In the genomic region with DNA sequence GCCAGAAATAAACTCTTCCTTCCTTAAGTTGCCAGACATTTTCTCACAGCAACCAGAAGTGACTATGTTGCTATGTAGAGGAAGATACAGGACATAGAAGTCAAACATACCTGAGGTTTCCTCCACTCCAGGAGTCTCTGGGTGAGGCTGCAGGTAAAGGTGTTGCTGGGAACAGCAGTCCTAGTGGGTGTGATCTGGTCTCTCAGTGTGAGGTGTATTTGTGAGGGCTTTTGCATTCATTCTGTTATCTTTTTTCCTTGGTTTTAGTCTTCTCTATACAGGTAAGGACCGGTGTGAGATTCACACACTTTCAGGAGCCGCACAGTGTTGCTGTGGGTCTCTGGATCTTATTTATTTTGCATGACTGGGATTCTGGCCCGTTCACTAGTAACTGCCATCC, we compare ENCODE assay signal across 17 mouse cellular contexts.
"Had no signal": no experiment of that assay in that cellular context is flagged by ENCODE, and none has a peak within 500 bp of the region (broad histone marks: within the 10 kb centered on the region; RNA-seq: fewer than 3 reads in every experiment).

No protein-coding gene starts in this region.

- DNase-seq: kidney, adult 2 months; kidney, postnatal 14 days; layer of hippocampus, adult 9-11 months; liver, postnatal 0 days; lung, embryonic 14.5 days; retina, postnatal 1 day; thymus, postnatal 25 days had no signal

- ATAC-seq: inflammation-experienced regulatory T-cells, adult 6 months; intestine, embryonic 16.5 days; liver, postnatal 0 days; lung, postnatal 0 days had no signal

- H3K9me3 ChIP-seq: limb, embryonic 15.5 days; neural tube, embryonic 13.5 days had no signal

- H3K27me3 ChIP-seq: limb, embryonic 12.5 days; limb, embryonic 15.5 days; neural tube, embryonic 13.5 days had no signal

- H3K4me3 ChIP-seq: layer of hippocampus, adult 2 months; limb, embryonic 12.5 days; limb, embryonic 15.5 days; neural tube, embryonic 13.5 days had no signal

- H3K4me1 ChIP-seq: limb, embryonic 12.5 days; limb, embryonic 15.5 days; neural tube, embryonic 13.5 days had no signal

- H3K27ac ChIP-seq: layer of hippocampus, adult 2 months; limb, embryonic 12.5 days; limb, embryonic 15.5 days; liver, embryonic 14.5 days; macrophage; neural tube, embryonic 13.5 days had no signal

- H3K4me2 ChIP-seq: limb, embryonic 12.5 days; limb, embryonic 15.5 days; liver, embryonic 11.5 days; lung, embryonic 14.5 days; neural tube, embryonic 13.5 days had no signal

- H3K9ac ChIP-seq: limb, embryonic 12.5 days; limb, embryonic 15.5 days; liver, embryonic 14.5 days; liver, postnatal 0 days; lung, embryonic 14.5 days; neural tube, embryonic 13.5 days had no signal
